Mouse (Mus musculus): ENCODE data around the gene Klf3. TPM values are rescaled to one million over a fixed set of nuclear protein-coding genes. Genes with fewer than 3 reads are reported as not detected.

Klf3 gene
- polyA plus RNA-seq, 1 experiment from 2014 or later, result 34.1 TPM

Other genes with a start within 250 kb of the Klf3 start
- 0.50 and 0.88 TPM in 2 replicates for gene Tlr1, start 130.2 kb downstream of the Klf3 start, polyA plus RNA-seq (2014; fragmentation: Nextera tagmentation; extraction: Ambion mirVana)
- gene Tlr6, start 156.7 kb downstream of the Klf3 start, polyA plus RNA-seq (2014; fragmentation: Nextera tagmentation; extraction: Ambion mirVana), result 0.34 and 0.41 TPM in 2 replicates
- 13.6 and 16.7 TPM in 2 replicates for gene Fam114a1, start 166.7 kb downstream of the Klf3 start, polyA plus RNA-seq (2014; fragmentation: Nextera tagmentation; extraction: Ambion mirVana)

All from neural tube, embryonic 11.5 days (tissue).